Mouse (Mus musculus): Measurements from ENCODE around the gene Hsd11b1.
"Not testable (repeated sequence)": the region's sequence is repeated elsewhere in the genome, so short reads cannot be mapped to it uniquely, and the experiment has no call there.

Gene Hsd11b1

GRCm38 (mm10) chr1:193279492-193279891 is 15.6 kb upstream of the Hsd11b1 start:
- no peak for DNase-seq (ENCODE audit: low spot score in 2 of 2)

- no peak for DNase-seq (ENCODE audit: low spot score in 2 of 2)
Observed at GRCm38 (mm10) chr1:193278414-193279045, 14.7 kb upstream of the Hsd11b1 start.

GRCm38 (mm10) chr1:193274407-193275071 is 10.7 kb upstream of the Hsd11b1 start:
- no peak for DNase-seq (ENCODE audit: low spot score in 2 of 2)

- DNase-seq (ENCODE audit: low spot score in 2 of 2), result peak in 1 of 2 experiments; percentile 14
Observed at GRCm38 (mm10) chr1:193272916-193273601, 9.2 kb upstream of the Hsd11b1 start, which contains the start of gene G0s2. G0s2 (minus strand) TSS chr1:193273217.

- DNase-seq (ENCODE audit: low spot score in 2 of 2), result no peak
Observed at GRCm38 (mm10) chr1:193272137-193272915, 8.5 kb upstream of the Hsd11b1 start.

- no peak for DNase-seq (ENCODE audit: low spot score in 2 of 2)
Observed at GRCm38 (mm10) chr1:193270965-193271763, 7.3 kb upstream of the Hsd11b1 start.

- no peak for DNase-seq (ENCODE audit: low spot score in 2 of 2)
Observed at GRCm38 (mm10) chr1:193265734-193266133, 1.9 kb upstream of the Hsd11b1 start.

- DNase-seq (ENCODE audit: low spot score in 2 of 2), result no peak
Observed at GRCm38 (mm10) chr1:193263026-193263907, 608 bp downstream of the Hsd11b1 start.

GRCm38 (mm10) chr1:193261897-193262548 is 1.9 kb downstream of the Hsd11b1 start:
- DNase-seq (ENCODE audit: low spot score in 2 of 2), result no peak

GRCm38 (mm10) chr1:193259559-193259958 is 4.3 kb downstream of the Hsd11b1 start:
- DNase-seq (ENCODE audit: low spot score in 2 of 2), result no peak

GRCm38 (mm10) chr1:193256621-193257098 is 7.2 kb downstream of the Hsd11b1 start:
- DNase-seq (ENCODE audit: low spot score in 2 of 2), result no peak

GRCm38 (mm10) chr1:193256289-193256577 is 7.6 kb downstream of the Hsd11b1 start:
- no peak for DNase-seq (ENCODE audit: low spot score in 2 of 2)

- DNase-seq (ENCODE audit: low spot score in 2 of 2), result peak; percentile 39 to 59
Observed at GRCm38 (mm10) chr1:193255488-193256288, 8.2 kb downstream of the Hsd11b1 start.

GRCm38 (mm10) chr1:193255032-193255431 is 8.8 kb downstream of the Hsd11b1 start:
- DNase-seq (ENCODE audit: low spot score in 2 of 2), result no peak

GRCm38 (mm10) chr1:193253895-193254294 is 10.0 kb downstream of the Hsd11b1 start:
- not testable (repeated sequence) for DNase-seq (ENCODE audit: low spot score in 2 of 2)

- no peak for DNase-seq (ENCODE audit: low spot score in 2 of 2)
Observed at GRCm38 (mm10) chr1:193252616-193253015, 11.3 kb downstream of the Hsd11b1 start.

- no peak for DNase-seq (ENCODE audit: low spot score in 2 of 2)
Observed at GRCm38 (mm10) chr1:193251386-193251785, 12.5 kb downstream of the Hsd11b1 start.

GRCm38 (mm10) chr1:193250026-193250425 is 13.8 kb downstream of the Hsd11b1 start:
- DNase-seq (ENCODE audit: low spot score in 2 of 2), result no peak

- DNase-seq (ENCODE audit: low spot score in 2 of 2), result no peak
Observed at GRCm38 (mm10) chr1:193244235-193244634, 19.6 kb downstream of the Hsd11b1 start.

Measured in natural killer cell, adult 2 months (primary cell).